Mouse (Mus musculus) yolk sac, embryonic 10.5 days (tissue): ENCODE data around the gene Ogn.
"Not testable (repeated sequence)": the region's sequence is repeated elsewhere in the genome, so short reads cannot be mapped to it uniquely, and the experiment has no call there.

Source experiments
- DNase-seq: peaks from one replicate; pipeline ENCODE4 v3.0.0-alpha.2; 2017; ENCODE audit warnings: low spot score

Gene Ogn

GRCm38 (mm10) chr13:49607714-49608113, at the start of gene Ogn:
Gene Ogn, plus strand, starts transcription at chr13:49608046.
- peak; percentile 6 for DNase-seq

GRCm38 (mm10) chr13:49559185-49559584, 48.7 kb upstream of the Ogn start:
- peak; percentile 17 for DNase-seq

- no peak for DNase-seq
Measured at GRCm38 (mm10) chr13:49560886-49561285, 47.0 kb upstream of the Ogn start.

- no peak for DNase-seq
Measured at GRCm38 (mm10) chr13:49564347-49564746, 43.5 kb upstream of the Ogn start.

- peak; percentile 35 for DNase-seq
Measured at GRCm38 (mm10) chr13:49570371-49570770, 37.5 kb upstream of the Ogn start.

GRCm38 (mm10) chr13:49571418-49571817, 36.4 kb upstream of the Ogn start:
- DNase-seq: peak; percentile 47

- DNase-seq: peak; percentile 2
Measured at GRCm38 (mm10) chr13:49581541-49582530, 26.0 kb upstream of the Ogn start, which contains the start of gene Omd. Gene Omd, plus strand, starts transcription at chr13:49582462.

GRCm38 (mm10) chr13:49583859-49584258, 24.0 kb upstream of the Ogn start:
- no peak for DNase-seq

GRCm38 (mm10) chr13:49584307-49585005, 23.4 kb upstream of the Ogn start:
- no peak for DNase-seq

- no peak for DNase-seq
Measured at GRCm38 (mm10) chr13:49586062-49586461, 21.8 kb upstream of the Ogn start.

GRCm38 (mm10) chr13:49602541-49602940, 5.3 kb upstream of the Ogn start:
- DNase-seq: not testable (repeated sequence)

- DNase-seq: no peak
Measured at GRCm38 (mm10) chr13:49603603-49604002, 4.2 kb upstream of the Ogn start.

GRCm38 (mm10) chr13:49608589-49609322, 910 bp downstream of the Ogn start:
- DNase-seq: no peak

GRCm38 (mm10) chr13:49617021-49617420, 9.2 kb downstream of the Ogn start:
- no peak for DNase-seq

GRCm38 (mm10) chr13:49618365-49618764, 10.5 kb downstream of the Ogn start:
- no peak for DNase-seq

- no peak for DNase-seq
Measured at GRCm38 (mm10) chr13:49623216-49623615, 15.4 kb downstream of the Ogn start.

- DNase-seq: no peak
Measured at GRCm38 (mm10) chr13:49628167-49628566, 20.3 kb downstream of the Ogn start.

- DNase-seq: no peak
Measured at GRCm38 (mm10) chr13:49629076-49629475, 21.2 kb downstream of the Ogn start.

- no peak for DNase-seq
Measured at GRCm38 (mm10) chr13:49639965-49640364, 32.1 kb downstream of the Ogn start.

- DNase-seq: no peak
Measured at GRCm38 (mm10) chr13:49642650-49643049, 34.8 kb downstream of the Ogn start.

GRCm38 (mm10) chr13:49643669-49644362, 36.0 kb downstream of the Ogn start:
- no peak for DNase-seq
